Mouse (Mus musculus) cerebellum, adult 2 months (tissue): ENCODE measurements around the gene Tmtc1. TPM values are rescaled to one million over a fixed set of nuclear protein-coding genes. Genes with fewer than 3 reads are reported as not detected.

ENCODE experiments used
- DNase-seq, 2 experiments: peaks; one replicate each; pipeline ENCODE4 v3.0.0; 2021
- H3K27ac ChIP-seq: fragments of 200-500 bp; 2 replicates; pipeline ENCODE4 v1.5.1; 2012; ENCODE audit warnings: low read length, control low read depth, inconsistent platforms; ENCODE audit not compliant: insufficient read depth
- H3K27me3 ChIP-seq: fragments of 200-500 bp; 2 replicates; pipeline ENCODE4 v1.6.1; 2012; ENCODE audit warnings: inconsistent platforms, mild to moderate bottlenecking, low read length, moderate library complexity; ENCODE audit not compliant: control insufficient read depth, insufficient read depth
- H3K4me1 ChIP-seq: fragments of 200-500 bp; 2 replicates; pipeline ENCODE4 v1.6.1; 2011; ENCODE audit warnings: low read length; ENCODE audit not compliant: control insufficient read depth, insufficient read depth
- H3K4me3 ChIP-seq: fragments of 200-500 bp; replicated peaks from 2 replicates; pipeline ENCODE3; 2011; ENCODE audit warnings: mild to moderate bottlenecking, low read depth, low read length, control low read depth; ENCODE audit not compliant: insufficient read depth
- CTCF ChIP-seq: fragments of 200-500 bp; IDR thresholded peaks from 2 replicates; pipeline ENCODE4 v1.5.1; 2011; ENCODE audit warnings: low read depth, mild to moderate bottlenecking, control low read depth, low read length, moderate library complexity, borderline replicate concordance; ENCODE audit not compliant: insufficient read depth
- POLR2A ChIP-seq: fragments of 200-500 bp; IDR thresholded peaks from 2 replicates; pipeline ENCODE4 v1.6.1; 2011; ENCODE audit warnings: low read length, control low read depth, borderline replicate concordance; ENCODE audit not compliant: insufficient read depth
- WGBS: fragments of 180-500 bp; shearing (Covaris S2); methylation state at CpG from one replicate; pipeline ENCODE4 v1.1.7; 2018; 5-methylcytosine and 5-hydroxymethylcytosine counted together
- polyA plus RNA-seq: library from polyadenylated mRNA; depleted of rRNA; stranded (reverse); fragments of >200 nt; gene quantifications from 2 replicates; pipeline ENCODE4 v1.2.3, GENCODE M21; 2012

Tmtc1 gene
- polyA plus RNA-seq, 1 experiment, result 18.5 TPM

- DNase-seq, result no peak
- H3K27me3 ChIP-seq, result no peaks in the 10 kb centered on the region
- no peak for TF ChIP-seq POLR2A
- no peak for TF ChIP-seq CTCF
- WGBS, result 91% methylated on average over 1 of the region's 1 CpGs
- no peak overlapping the region for H3K4me3 ChIP-seq
- no peak overlapping the region for H3K27ac ChIP-seq
- H3K4me1 ChIP-seq, result no peaks in the 10 kb centered on the region
Observed at GRCm38 (mm10) chr6:148363162-148363561, 81.0 kb downstream of the Tmtc1 start.

GRCm38 (mm10) chr6:148362475-148362874, 81.7 kb downstream of the Tmtc1 start:
- H3K4me1 ChIP-seq, result no peaks in the 10 kb centered on the region
- no peak overlapping the region for H3K27ac ChIP-seq
- H3K4me3 ChIP-seq, result no peak overlapping the region
- no peaks in the 10 kb centered on the region for H3K27me3 ChIP-seq
- no peak for DNase-seq
- TF ChIP-seq POLR2A (no peak), CTCF (no peak)
- 46% methylated on average over 3 of the region's 3 CpGs for WGBS

- Histone ChIP-seq H3K27me3 (no peaks in the 10 kb centered on the region), H3K4me1 (no peaks in the 10 kb centered on the region), H3K4me3 (no peak overlapping the region), H3K27ac (no peak overlapping the region)
- no peak for DNase-seq
- WGBS, result 89% methylated on average over 7 of the region's 7 CpGs
- TF ChIP-seq POLR2A, result no peak
- no peak for TF ChIP-seq CTCF
Observed at GRCm38 (mm10) chr6:148359348-148359905, 84.8 kb downstream of the Tmtc1 start.

GRCm38 (mm10) chr6:148358580-148359246, 85.5 kb downstream of the Tmtc1 start:
- 69% methylated on average over 9 of the region's 12 CpGs for WGBS
- H3K4me1 ChIP-seq, result no peaks in the 10 kb centered on the region
- H3K27ac ChIP-seq, result no peak overlapping the region
- no peaks in the 10 kb centered on the region; the same call in 1 of the 2 replicates for H3K27me3 ChIP-seq
- TF ChIP-seq POLR2A (no peak), CTCF (no peak)
- H3K4me3 ChIP-seq, result no peak overlapping the region
- no peak for DNase-seq

GRCm38 (mm10) chr6:148356141-148356540, 88.0 kb downstream of the Tmtc1 start:
- no peak overlapping the region for H3K27ac ChIP-seq
- no peaks in the 10 kb centered on the region for H3K4me1 ChIP-seq
- H3K4me3 ChIP-seq, result no peak overlapping the region
- no peaks in the 10 kb centered on the region; the same call in 1 of the 2 replicates for H3K27me3 ChIP-seq
- TF ChIP-seq CTCF (no peak), POLR2A (no peak)
- no peak for DNase-seq

- Histone ChIP-seq H3K4me1 (no peaks in the 10 kb centered on the region), H3K27ac (no peak overlapping the region), H3K27me3 (no peaks in the 10 kb centered on the region; the same call in 1 of the 2 replicates), H3K4me3 (peak overlapping the region; percentile 52)
- TF ChIP-seq CTCF (0 out of 2 replicates have a peak, but pooled peaks have one; percentile 5), POLR2A (0 out of 2 replicates have a peak, but pooled peaks have one; percentile 22)
- WGBS, result 36% methylated on average over 85 of the region's 85 CpGs
- DNase-seq, result peak; percentile 28 to 31
Observed at GRCm38 (mm10) chr6:148354509-148355474, 89.4 kb downstream of the Tmtc1 start.

- no peak for DNase-seq
- Histone ChIP-seq H3K4me1 (no peaks in the 10 kb centered on the region), H3K4me3 (no peak overlapping the region), H3K27me3 (no peaks in the 10 kb centered on the region; the same call in 1 of the 2 replicates), H3K27ac (no peak overlapping the region)
- WGBS, result 75% methylated on average over 16 of the region's 16 CpGs
- TF ChIP-seq CTCF (no peak), POLR2A (no peak)
Observed at GRCm38 (mm10) chr6:148354151-148354508, 90.1 kb downstream of the Tmtc1 start.
